Mouse (Mus musculus) testis, postnatal 10 days (tissue): ENCODE results near the gene Mttp.

Experiments
- DNase-seq: peaks from one replicate; pipeline ENCODE4 v3.0.0; 2021; ENCODE audit warnings: low spot score

Mttp gene

GRCm38 (mm10) chr3:138050772-138051171 lies 94.0 kb downstream of the Mttp start:
- no peak for DNase-seq

GRCm38 (mm10) chr3:138049555-138049954 lies 95.2 kb downstream of the Mttp start:
- DNase-seq: no peak

GRCm38 (mm10) chr3:138043316-138043715 lies 101.5 kb downstream of the Mttp start:
- DNase-seq: no peak

GRCm38 (mm10) chr3:138041591-138042301 lies 103.0 kb downstream of the Mttp start:
- no peak for DNase-seq

- no peak for DNase-seq
These were observed 103.8 kb downstream of the Mttp start for GRCm38 (mm10) chr3:138040938-138041337.
